Mouse (Mus musculus): ENCODE results near the gene Prr5l. TPM values are rescaled to one million over a fixed set of nuclear protein-coding genes. Genes with fewer than 3 reads are reported as not detected.

Gene Prr5l
- polyA plus RNA-seq, 1 experiment from 2014 or later, result 8.7 TPM

- ATAC-seq, result no peak
- no peaks in the 10 kb centered on the region for H3K36me3 ChIP-seq (ENCODE audit: poor library complexity, severe bottlenecking)
- H3K4me1 ChIP-seq, result peaks cover 15% of the 10 kb centered on the region
Observed at GRCm38 (mm10) chr2:101828057-101828643, 54.7 kb downstream of the Prr5l start.

DNA sequence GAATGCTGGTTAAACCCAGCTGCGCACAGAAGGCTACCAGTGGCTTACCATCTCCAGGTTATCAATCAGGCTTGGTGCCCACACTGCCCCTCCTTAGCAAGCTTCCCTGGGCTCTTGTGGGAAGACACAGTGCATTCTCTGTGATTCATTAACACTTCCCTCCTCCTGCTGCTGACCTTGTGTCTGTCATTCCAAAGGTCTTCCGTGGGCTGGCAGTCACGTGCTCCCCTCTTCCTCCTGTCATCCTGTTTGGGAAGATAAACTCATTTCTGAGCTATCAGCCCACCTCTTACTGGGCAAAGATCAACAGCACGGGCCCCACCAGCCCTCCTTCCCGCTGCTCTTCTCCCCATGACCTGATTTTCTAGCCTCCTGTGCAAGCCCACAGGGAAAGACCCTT is 55.2 kb downstream of the Prr5l start:
- H3K4me3 ChIP-seq, result no peak overlapping the region
- no peaks in the 10 kb centered on the region for H3K27me3 ChIP-seq
- H3K9me3 ChIP-seq (replicated peaks), result no peaks in the 10 kb centered on the region
- H3K9ac ChIP-seq, result no peak overlapping the region
- 67% methylated on average over 5 of the region's 5 CpGs for WGBS
- H3K4me1 ChIP-seq, result peaks cover 15% of the 10 kb centered on the region
- H3K4me2 ChIP-seq, result no peak overlapping the region
- H3K27ac ChIP-seq, result no peak overlapping the region
- no peaks in the 10 kb centered on the region for H3K36me3 ChIP-seq (ENCODE audit: poor library complexity, severe bottlenecking)
- no peak for ATAC-seq

More at GRCm38 (mm10) chr2:101828057-101828643, 54.7 kb downstream of the Prr5l start:
- H3K9ac ChIP-seq, result no peak overlapping the region
- no peak overlapping the region for H3K4me2 ChIP-seq
- no peaks in the 10 kb centered on the region for H3K27me3 ChIP-seq
- WGBS, result 81% methylated on average over 5 of the region's 5 CpGs
- no peak overlapping the region for H3K27ac ChIP-seq
- no peaks in the 10 kb centered on the region for H3K9me3 ChIP-seq (replicated peaks)
- no peak overlapping the region for H3K4me3 ChIP-seq

DNA sequence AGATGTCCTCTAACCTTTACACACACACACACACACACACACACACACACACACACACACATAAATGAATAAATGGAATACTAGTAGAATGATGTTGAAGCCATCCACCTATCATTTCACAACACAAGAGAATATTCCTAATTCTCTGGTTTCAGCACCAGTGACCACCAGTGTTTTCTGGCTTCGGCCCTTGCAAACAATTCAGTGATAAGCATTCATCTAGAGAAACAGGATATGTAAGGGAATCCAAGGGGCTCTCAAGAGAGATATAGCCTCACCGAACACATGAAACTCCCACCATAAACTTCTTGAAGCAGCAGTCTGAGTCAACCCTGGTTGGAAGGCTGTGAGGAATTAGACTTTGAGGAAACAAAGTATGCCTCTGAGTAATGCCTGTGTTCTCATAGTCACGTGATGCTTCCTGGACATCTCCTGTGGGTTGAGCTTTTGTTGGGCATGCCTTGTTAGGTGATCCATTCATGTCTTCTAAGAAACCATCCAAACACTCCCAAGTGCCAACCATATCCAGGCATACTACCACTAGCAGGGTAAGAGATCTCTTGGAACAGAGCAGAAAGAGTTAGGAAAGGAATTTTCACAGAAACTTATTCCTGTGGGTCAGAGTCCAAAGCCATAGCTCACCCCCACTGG is 55.8 kb downstream of the Prr5l start:
- WGBS, result 90% methylated on average over 3 of the region's 3 CpGs
- H3K27ac ChIP-seq, result no peak overlapping the region
- no peak overlapping the region for H3K4me2 ChIP-seq
- peaks cover 15% of the 10 kb centered on the region for H3K4me1 ChIP-seq
- H3K9ac ChIP-seq, result no peak overlapping the region
- ATAC-seq, result no peak
- no peaks in the 10 kb centered on the region for H3K27me3 ChIP-seq
- no peak overlapping the region for H3K4me3 ChIP-seq
- no peaks in the 10 kb centered on the region for H3K9me3 ChIP-seq (replicated peaks)
- no peaks in the 10 kb centered on the region for H3K36me3 ChIP-seq (ENCODE audit: poor library complexity, severe bottlenecking)

GRCm38 (mm10) chr2:101826186-101826707 is 56.6 kb downstream of the Prr5l start:
- Histone ChIP-seq H3K9ac (no peak overlapping the region), H3K4me3 (no peak overlapping the region), H3K27me3 (no peaks in the 10 kb centered on the region), H3K9me3 (replicated peaks) (no peaks in the 10 kb centered on the region), H3K27ac (no peak overlapping the region), H3K4me1 (peaks cover 15% of the 10 kb centered on the region), H3K4me2 (no peak overlapping the region), H3K36me3 (ENCODE audit: poor library complexity, severe bottlenecking) (no peaks in the 10 kb centered on the region)
- 81% methylated on average over 2 of the region's 2 CpGs for WGBS
- no peak for ATAC-seq

DNA sequence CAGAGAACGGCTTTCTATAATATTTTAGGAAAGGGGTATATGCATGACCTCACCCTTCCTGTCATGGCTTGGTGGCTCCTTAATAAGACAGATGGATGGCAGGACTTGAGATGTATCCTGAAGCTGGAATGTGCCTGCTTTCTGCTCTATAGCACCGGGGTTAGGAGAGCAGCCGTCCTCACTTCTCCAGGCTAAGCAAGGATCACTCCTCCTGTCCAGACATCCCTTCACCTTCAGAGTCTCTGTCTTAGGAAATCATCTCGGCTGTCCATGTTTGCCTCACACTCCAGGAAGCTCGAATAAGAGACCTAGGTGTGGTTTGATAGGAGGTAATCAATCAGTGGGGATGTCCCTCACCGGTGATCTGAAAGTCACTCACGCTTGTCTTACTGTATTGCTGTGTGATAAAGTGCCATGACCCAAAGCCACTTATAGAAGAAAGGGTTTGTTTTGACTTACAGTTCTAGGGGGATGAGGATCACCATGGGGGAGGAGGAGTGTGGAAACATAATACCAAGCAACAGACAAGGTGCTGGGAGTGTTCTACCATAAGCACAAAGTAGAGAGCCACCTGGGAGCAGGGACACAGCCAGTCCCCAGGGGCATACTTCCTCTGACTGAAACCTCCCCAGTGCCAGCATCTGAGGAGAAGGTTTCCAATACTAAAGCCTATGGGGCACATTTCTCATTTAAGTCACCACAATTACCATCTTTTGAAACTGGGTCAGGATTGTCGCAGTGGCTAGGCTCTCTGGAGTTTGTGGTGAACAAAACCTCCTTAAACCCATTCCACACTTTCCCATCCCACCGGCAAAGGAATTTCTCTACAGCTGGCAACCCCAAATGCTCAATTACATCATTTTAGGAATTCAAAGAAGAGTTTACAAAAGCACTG is 57.4 kb downstream of the Prr5l start:
- H3K27ac ChIP-seq, result no peak overlapping the region
- no peak for ATAC-seq
- H3K36me3 ChIP-seq (ENCODE audit: poor library complexity, severe bottlenecking), result no peaks in the 10 kb centered on the region
- H3K4me3 ChIP-seq, result no peak overlapping the region
- H3K9ac ChIP-seq, result no peak overlapping the region
- no peaks in the 10 kb centered on the region for H3K27me3 ChIP-seq
- 84% methylated on average over 9 of the region's 9 CpGs for WGBS
- no peak overlapping the region for H3K4me2 ChIP-seq
- peaks cover 13% of the 10 kb centered on the region for H3K4me1 ChIP-seq
- no peaks in the 10 kb centered on the region for H3K9me3 ChIP-seq (replicated peaks)

DNA sequence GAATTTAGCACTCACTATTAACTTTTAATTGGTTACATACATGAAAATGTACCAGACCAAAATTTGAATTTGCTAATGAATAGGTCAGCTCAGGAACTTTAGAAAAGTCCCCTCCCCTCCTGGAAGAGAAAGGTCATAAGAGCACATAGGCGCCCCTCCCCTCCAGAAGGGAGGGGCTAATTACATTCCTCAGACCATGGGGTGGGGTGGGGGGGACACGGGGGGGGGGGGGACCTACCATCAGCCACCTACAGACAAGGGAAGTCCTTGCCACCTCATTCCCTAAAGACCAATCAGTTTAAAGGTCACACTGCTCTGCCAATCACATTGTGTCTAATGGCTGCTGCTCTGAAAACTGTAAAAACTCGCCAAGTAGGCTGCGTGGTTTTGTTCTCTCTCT is 59.0 kb downstream of the Prr5l start:
- no peak for ATAC-seq
- Histone ChIP-seq H3K36me3 (ENCODE audit: poor library complexity, severe bottlenecking) (no peaks in the 10 kb centered on the region), H3K27me3 (no peaks in the 10 kb centered on the region), H3K9me3 (replicated peaks) (no peaks in the 10 kb centered on the region), H3K4me3 (no peak overlapping the region), H3K4me1 (no peaks in the 10 kb centered on the region), H3K9ac (no peak overlapping the region), H3K27ac (no peak overlapping the region), H3K4me2 (no peak overlapping the region)
- 70% methylated on average over 3 of the region's 4 CpGs for WGBS

DNA sequence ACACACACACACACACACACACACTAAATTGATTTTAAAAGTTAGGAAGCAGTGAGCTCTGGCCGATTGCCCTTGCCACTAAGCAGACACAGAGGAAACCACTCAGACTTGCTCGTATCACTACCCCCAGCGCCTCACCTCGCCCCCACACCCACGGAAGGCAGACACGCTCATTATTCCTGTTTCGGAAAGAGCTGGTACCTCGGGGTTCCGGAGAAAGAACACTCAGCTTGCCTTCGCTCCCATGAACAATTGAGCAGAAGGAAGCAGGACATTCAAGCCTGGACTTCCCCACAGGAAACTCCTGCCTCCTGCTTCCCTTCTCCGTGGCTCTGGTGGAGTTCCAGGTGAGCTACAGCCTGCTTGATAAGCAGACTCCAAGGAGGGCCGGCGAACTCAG is 60.0 kb downstream of the Prr5l start:
- Histone ChIP-seq H3K4me2 (no peak overlapping the region), H3K4me1 (no peaks in the 10 kb centered on the region), H3K9me3 (replicated peaks) (no peaks in the 10 kb centered on the region), H3K4me3 (no peak overlapping the region), H3K27ac (no peak overlapping the region), H3K27me3 (no peaks in the 10 kb centered on the region), H3K36me3 (ENCODE audit: poor library complexity, severe bottlenecking) (no peaks in the 10 kb centered on the region), H3K9ac (no peak overlapping the region)
- ATAC-seq, result no peak
- 83% methylated on average over 13 of the region's 13 CpGs for WGBS

DNA sequence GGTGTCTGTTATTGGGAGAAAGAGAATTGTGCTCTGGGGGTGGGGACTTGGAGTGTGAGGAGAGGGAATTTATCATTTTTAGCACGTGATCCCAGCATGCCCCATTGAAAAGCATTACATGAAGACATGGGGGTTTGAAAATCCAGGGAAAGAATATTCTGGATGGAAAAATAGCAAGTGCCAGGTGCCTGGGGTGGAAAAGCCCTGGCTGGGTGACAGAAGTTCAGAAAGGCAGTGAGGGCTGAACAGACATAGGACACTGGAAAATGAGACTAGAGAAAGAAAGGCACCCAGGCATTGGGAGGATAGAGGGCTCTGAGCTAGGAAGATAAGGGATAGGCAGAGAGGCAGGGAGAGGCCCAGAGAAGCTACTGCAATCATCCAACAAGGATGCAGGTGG is 62.0 kb downstream of the Prr5l start:
- ATAC-seq, result no peak
- H3K4me1 ChIP-seq, result no peaks in the 10 kb centered on the region
- WGBS, result 85% methylated on average over 1 of the region's 1 CpGs

DNA sequence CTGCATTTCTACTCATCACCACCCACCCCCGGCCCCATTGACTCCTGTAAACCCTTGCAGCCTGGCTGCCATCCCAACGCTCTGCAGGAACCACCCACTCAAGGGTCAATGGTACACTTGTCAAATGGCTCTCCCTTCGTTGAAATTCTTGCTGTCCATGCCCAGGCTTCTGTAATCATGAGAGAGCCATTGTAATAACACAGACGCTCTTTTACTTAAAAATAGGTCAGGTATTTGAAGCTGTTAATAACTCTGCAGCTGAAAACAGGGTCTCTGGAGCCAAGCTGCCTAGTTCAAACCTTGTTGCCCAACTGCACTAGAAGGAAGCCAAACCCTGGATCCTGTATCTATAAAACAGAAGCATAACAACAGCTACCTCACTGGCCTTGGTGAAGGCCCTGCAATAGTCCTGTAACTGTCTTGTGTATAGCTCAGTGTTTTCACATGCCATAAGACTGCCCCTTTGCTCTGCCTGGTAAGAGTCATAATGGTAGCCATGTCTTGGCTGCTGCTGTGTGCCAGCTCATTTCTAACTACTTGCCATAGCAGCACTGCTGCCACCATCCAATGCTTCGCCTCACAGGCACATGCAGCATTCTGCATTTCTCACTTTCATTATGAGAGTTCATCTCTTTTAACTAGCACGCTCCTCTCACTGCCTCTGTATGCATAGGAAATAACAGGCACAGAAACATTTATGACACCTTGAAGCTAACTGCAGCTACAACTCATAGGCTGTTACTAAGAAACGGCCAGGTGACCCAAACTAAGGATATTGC is 63.7 kb downstream of the Prr5l start:
- no peak for ATAC-seq
- no peaks in the 10 kb centered on the region for H3K9me3 ChIP-seq (replicated peaks)
- H3K27ac ChIP-seq, result no peak overlapping the region
- H3K9ac ChIP-seq, result no peak overlapping the region
- no peaks in the 10 kb centered on the region for H3K27me3 ChIP-seq
- no peak overlapping the region for H3K4me2 ChIP-seq
- H3K4me3 ChIP-seq, result no peak overlapping the region
- WGBS, result 80% methylated on average over 7 of the region's 7 CpGs
- H3K36me3 ChIP-seq (ENCODE audit: poor library complexity, severe bottlenecking), result no peaks in the 10 kb centered on the region
- no peaks in the 10 kb centered on the region for H3K4me1 ChIP-seq

More for the DNA sequence above, 62.0 kb downstream of the Prr5l start:
- no peak overlapping the region for H3K9ac ChIP-seq
- no peaks in the 10 kb centered on the region for H3K36me3 ChIP-seq (ENCODE audit: poor library complexity, severe bottlenecking)
- H3K4me3 ChIP-seq, result no peak overlapping the region
- no peaks in the 10 kb centered on the region for H3K9me3 ChIP-seq (replicated peaks)
- H3K27ac ChIP-seq, result no peak overlapping the region
- no peak overlapping the region for H3K4me2 ChIP-seq
- H3K27me3 ChIP-seq, result no peaks in the 10 kb centered on the region

DNA sequence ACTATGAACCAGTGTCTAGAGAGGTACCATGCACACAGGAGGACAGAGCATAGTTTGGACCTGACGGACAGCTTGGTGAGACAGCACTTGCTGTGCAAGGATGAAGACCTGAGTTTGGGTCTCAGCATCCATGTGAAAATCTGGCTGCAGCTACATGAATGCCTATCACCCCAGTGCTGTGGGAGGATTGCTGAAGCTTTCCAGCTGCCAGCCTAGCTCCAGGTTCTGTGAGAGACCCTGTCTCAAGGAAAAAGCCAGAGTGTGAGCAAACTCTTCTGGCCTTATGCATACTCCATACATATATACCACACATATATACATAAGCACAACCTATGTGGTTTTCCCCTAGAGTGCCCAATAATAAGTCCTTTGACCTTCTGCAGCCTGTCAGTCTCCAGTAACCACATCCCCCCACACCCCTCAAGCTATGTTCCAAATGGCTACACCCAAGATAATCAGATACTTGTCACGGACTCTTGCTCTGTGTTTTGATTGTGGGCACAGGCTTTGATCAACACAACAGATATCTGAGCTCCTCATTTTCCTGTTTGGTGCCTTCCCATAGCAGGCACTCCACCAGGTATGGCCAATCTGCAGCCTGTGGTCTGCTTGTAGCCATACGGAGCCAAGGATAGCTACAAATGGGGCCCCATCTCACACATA is 66.0 kb downstream of the Prr5l start:
- no peaks in the 10 kb centered on the region for H3K4me1 ChIP-seq
- no peak overlapping the region for H3K4me3 ChIP-seq
- no peak overlapping the region for H3K4me2 ChIP-seq
- H3K27me3 ChIP-seq, result no peaks in the 10 kb centered on the region
- H3K9ac ChIP-seq, result no peak overlapping the region
- no peak for ATAC-seq
- WGBS, result 88% methylated on average over 3 of the region's 3 CpGs
- no peaks in the 10 kb centered on the region for H3K36me3 ChIP-seq (ENCODE audit: poor library complexity, severe bottlenecking)
- no peaks in the 10 kb centered on the region for H3K9me3 ChIP-seq (replicated peaks)
- H3K27ac ChIP-seq, result no peak overlapping the region

DNA sequence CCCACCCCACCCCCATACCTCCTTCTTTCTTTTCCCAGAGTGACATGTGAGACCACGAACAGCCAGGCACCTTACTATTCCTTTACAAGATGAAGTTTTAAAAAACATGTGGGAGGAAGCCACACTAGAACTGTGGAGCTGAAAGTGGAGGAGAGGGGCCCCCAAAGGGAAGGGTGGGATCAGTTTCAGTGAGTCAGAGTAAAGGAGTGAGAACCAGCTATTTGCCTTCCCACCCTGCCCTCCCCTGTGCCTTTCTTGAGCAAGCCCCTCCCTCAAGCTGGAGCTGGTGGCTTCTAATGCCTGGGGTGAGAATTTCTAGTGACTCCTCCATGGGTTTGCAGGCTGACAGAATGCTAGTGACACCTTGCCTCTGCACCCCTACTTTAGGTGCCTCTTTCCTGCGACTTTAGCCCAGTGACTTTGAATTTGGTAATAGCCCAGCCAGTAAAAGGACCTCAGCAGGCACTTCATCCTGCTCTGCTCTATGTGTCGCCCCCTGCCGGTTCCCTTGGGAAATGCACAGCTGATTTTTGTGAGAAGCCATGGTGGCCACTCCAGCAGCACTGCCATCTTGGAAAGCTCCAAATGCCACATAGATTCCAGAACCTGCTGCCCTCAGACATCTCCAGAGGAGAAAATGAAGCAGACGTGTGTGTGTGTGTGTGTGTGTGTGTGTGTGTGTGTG is 67.4 kb downstream of the Prr5l start:
- Histone ChIP-seq H3K4me1 (no peaks in the 10 kb centered on the region), H3K36me3 (ENCODE audit: poor library complexity, severe bottlenecking) (no peaks in the 10 kb centered on the region), H3K4me3 (no peak overlapping the region), H3K9me3 (replicated peaks) (no peaks in the 10 kb centered on the region), H3K4me2 (no peak overlapping the region), H3K27ac (no peak overlapping the region), H3K27me3 (no peaks in the 10 kb centered on the region), H3K9ac (no peak overlapping the region)
- ATAC-seq, result no peak
- 39% methylated on average over 5 of the region's 5 CpGs for WGBS

Data from forebrain, embryonic 13.5 days (tissue).